Mouse (Mus musculus): ENCODE data around the gene Bcl9. TPM values are rescaled to one million over a fixed set of nuclear protein-coding genes. Genes with fewer than 3 reads are reported as not detected.

The Bcl9 gene
- polyA plus RNA-seq, 1 experiment from 2014 or later = 47.2 TPM

DNA sequence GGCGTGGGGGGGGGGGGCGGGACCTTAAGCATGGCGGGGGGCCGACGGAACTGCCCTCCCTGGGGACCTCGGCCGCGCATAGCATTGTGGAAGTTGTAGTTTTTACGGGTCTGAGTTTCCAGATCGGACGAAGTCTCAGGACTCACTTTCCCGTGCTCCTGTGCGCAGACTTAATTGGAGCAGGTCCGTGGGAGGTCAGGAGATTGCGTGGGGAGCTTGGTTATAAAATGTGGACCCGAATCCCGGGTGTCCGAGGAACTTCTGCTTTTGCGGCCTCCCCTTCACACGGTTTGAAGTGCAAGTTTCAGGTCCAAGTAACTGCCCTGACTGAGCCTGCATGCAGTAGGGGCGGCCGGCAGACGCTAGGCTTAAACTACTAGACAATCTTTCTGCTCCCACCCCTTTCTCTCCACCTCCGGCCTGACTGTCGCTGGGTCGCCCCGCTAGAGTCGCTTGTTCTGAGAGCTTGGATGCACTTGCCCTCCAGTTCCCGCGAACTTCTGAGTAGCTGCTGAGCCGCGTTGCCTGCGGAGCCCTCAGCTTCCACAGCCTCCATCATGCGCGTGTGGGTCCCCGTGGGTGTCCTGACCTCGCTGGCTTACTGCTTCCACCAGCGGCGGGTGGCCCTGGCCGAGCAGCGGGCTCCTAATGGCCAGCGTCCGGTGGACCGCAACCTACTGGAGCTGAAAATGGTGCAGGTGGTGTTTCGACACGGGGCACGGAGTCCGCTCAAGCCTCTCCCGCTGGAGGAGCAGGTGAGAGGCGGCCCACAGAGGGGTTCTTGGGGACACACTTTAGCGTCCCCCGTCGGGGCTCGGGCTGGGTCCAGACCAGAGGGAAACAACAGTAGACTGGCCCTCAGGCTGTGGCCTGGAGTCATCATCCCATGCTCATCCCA, 138.9 kb downstream of the Bcl9 start, which contains the start of gene Acp6:
TSS of gene Acp6 (plus strand) at position 167 of the 898 bp plus-strand sequence.
- Histone ChIP-seq H3K4me1 (peaks cover 30% of the 10 kb centered on the region), H3K27ac (replicated peaks) (peak within 1 kb of the TSS; percentile 94), H3K4me3 (peak within 1 kb of the TSS; percentile 78), H3K9me3 (replicated peaks) (no peaks in the 10 kb centered on the region), H3K27me3 (ENCODE audit: low read depth, poor library complexity, severe bottlenecking) (no peaks in the 10 kb centered on the region), H3K36me3 (peaks cover 6% of the 10 kb centered on the region)
- WGBS = under 1% methylated on average over 54 of the region's 54 CpGs
- DNase-seq (ENCODE audit: low spot score) = peak; percentile 90

DNA sequence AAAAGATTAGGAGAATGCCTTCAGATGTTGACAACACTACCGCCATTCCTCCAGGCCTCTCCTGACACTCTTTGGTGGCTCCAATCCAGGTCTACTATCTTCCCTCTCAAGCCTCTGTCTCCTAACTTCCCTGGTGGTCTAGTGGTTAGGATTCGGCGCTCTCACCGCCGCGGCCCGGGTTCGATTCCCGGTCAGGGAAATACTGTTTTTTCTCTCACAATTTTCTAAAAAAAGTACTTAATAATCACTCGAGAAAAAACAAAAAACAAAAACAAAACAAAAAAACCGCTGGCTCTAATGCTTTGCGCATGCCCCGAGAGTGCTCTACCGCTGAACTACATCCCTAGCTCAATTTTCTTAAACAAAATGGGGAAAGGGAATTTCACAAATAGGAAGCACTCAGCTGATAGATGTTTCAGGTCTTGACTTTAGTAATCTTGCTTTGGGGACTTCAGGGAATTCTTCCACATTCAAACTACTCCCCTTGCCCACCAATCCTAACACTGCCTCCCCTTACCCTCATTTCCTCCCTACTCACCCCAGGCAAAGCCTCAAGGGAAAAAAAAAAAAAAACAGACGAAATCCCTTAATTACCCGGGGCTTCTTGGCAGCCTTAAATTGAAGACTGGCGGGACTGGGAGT, 139.6 kb downstream of the Bcl9 start:
- Histone ChIP-seq H3K4me3 (peak overlapping the region; percentile 78), H3K36me3 (no peaks in the 10 kb centered on the region), H3K27ac (replicated peaks) (peak overlapping the region; percentile 94), H3K27me3 (ENCODE audit: low read depth, poor library complexity, severe bottlenecking) (no peaks in the 10 kb centered on the region), H3K4me1 (peaks cover 30% of the 10 kb centered on the region), H3K9me3 (replicated peaks) (no peaks in the 10 kb centered on the region)
- peak; percentile 85 for DNase-seq (ENCODE audit: low spot score)
- 1% methylated on average over 17 of the region's 17 CpGs for WGBS

- Histone ChIP-seq H3K27me3 (ENCODE audit: low read depth, poor library complexity, severe bottlenecking) (no peaks in the 10 kb centered on the region), H3K4me3 (peak overlapping the region; percentile 78; the same call in 1 of the 2 replicates), H3K36me3 (no peaks in the 10 kb centered on the region), H3K27ac (replicated peaks) (no peak overlapping the region), H3K9me3 (replicated peaks) (no peaks in the 10 kb centered on the region), H3K4me1 (peaks cover 30% of the 10 kb centered on the region)
- 91% methylated on average over 1 of the region's 1 CpGs for WGBS
- no peak for DNase-seq (ENCODE audit: low spot score)
These were observed 140.4 kb downstream of the Bcl9 start for GRCm38 (mm10) chr3:97157308-97157707.

- Histone ChIP-seq H3K27ac (replicated peaks) (no peak overlapping the region), H3K27me3 (ENCODE audit: low read depth, poor library complexity, severe bottlenecking) (no peaks in the 10 kb centered on the region), H3K4me1 (peaks cover 23% of the 10 kb centered on the region), H3K9me3 (replicated peaks) (no peaks in the 10 kb centered on the region), H3K36me3 (no peaks in the 10 kb centered on the region), H3K4me3 (no peak overlapping the region)
- 92% methylated on average over 6 of the region's 6 CpGs for WGBS
- no peak for DNase-seq (ENCODE audit: low spot score)
These were observed 141.3 kb downstream of the Bcl9 start for GRCm38 (mm10) chr3:97156431-97156830.

Other genes with a start within 250 kb of the Bcl9 start
- 35.3 and 35.6 TPM in 2 replicates for gene Acp6, start 139.1 kb downstream of the Bcl9 start, polyA plus RNA-seq (2016; fragmentation: Nextera tagmentation; extraction: Ambion mirVana)
- not detected in 2 replicates for gene Olfr1402, start 124.1 kb upstream of the Bcl9 start, polyA plus RNA-seq (2016; fragmentation: Nextera tagmentation; extraction: Ambion mirVana)

Measured in midbrain, embryonic 10.5 days (tissue).